Comparison of ENCODE assay signal across 10 mouse cellular contexts in the genomic region with DNA sequence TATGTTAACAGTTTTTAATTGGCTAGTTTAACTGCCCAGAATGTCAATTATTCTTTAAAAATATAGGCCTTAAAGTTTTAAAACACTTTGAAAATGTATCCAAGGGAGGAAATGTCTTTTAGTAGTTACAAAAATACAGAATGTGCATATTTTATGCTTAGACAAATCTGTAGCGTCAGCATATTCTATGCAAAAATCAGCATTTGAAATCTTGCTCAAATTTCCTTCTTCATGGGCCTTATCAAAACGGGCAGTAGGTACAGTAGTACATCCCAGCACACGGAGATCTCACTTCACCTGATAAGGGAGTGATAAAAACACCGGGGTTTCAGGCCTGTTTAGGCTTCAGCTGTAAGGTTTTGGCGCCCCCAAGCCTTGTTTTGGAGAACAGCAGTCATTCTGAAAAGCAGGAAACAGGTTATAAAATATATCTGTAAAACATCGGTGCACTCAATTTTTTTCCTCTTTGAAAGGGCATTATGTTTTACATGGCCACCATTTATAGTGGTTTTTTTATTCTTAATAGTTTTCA.
DNase-seq lines count a peak whose midpoint lies in the region; ATAC-seq lines count a peak whose summit lies in the region.
"Had no signal": no experiment of that assay in that cellular context is flagged by ENCODE, and none has a peak within 500 bp of the region (broad histone marks: within the 10 kb centered on the region; RNA-seq: fewer than 3 reads in every experiment).

No protein-coding gene starts in this region.

- H3K9ac ChIP-seq in midbrain, embryonic 11.5 days (ENCODE audit: low read length): no peak overlapping the region
- H3K9ac ChIP-seq: embryonic facial prominence, embryonic 13.5 days; limb, embryonic 13.5 days had no signal

- no peak overlapping the region for H3K4me3 ChIP-seq in midbrain, embryonic 11.5 days (ENCODE audit: low read depth, low read length)
- H3K4me3 ChIP-seq: embryonic facial prominence, embryonic 13.5 days; limb, embryonic 13.5 days had no signal

- H3K36me3 ChIP-seq in midbrain, embryonic 11.5 days (ENCODE audit: control insufficient read depth, insufficient read depth, low read length): no peaks in the 10 kb centered on the region
- H3K36me3 ChIP-seq: embryonic facial prominence, embryonic 13.5 days; limb, embryonic 13.5 days had no signal

- H3K27me3 ChIP-seq in midbrain, embryonic 11.5 days (ENCODE audit: control insufficient read depth, insufficient read depth, low read length): no peaks in the 10 kb centered on the region
- H3K27me3 ChIP-seq: embryonic facial prominence, embryonic 13.5 days; limb, embryonic 13.5 days had no signal

- no peak overlapping the region for H3K27ac ChIP-seq in midbrain, embryonic 11.5 days (ENCODE audit: low read depth, low read length)
- H3K27ac ChIP-seq: embryonic facial prominence, embryonic 13.5 days; limb, embryonic 13.5 days had no signal

- H3K4me2 ChIP-seq in midbrain, embryonic 11.5 days: no peak overlapping the region
- H3K4me2 ChIP-seq: embryonic facial prominence, embryonic 13.5 days; limb, embryonic 13.5 days had no signal

- peak; percentile 62; the same call in 1 of the 2 replicates for ATAC-seq in midbrain, embryonic 11.5 days (ENCODE audit: low FRiP score)

- H3K4me1 ChIP-seq in midbrain, embryonic 11.5 days (ENCODE audit: control insufficient read depth, insufficient read depth, low read length): no peaks in the 10 kb centered on the region
- H3K4me1 ChIP-seq: embryonic facial prominence, embryonic 13.5 days; limb, embryonic 13.5 days had no signal

- H3K9me3 ChIP-seq in midbrain, embryonic 11.5 days (ENCODE audit: control insufficient read depth, low read length): no peaks in the 10 kb centered on the region
- H3K9me3 ChIP-seq: embryonic facial prominence, embryonic 13.5 days; limb, embryonic 13.5 days had no signal

- 44% methylated on average over 6 of the region's 6 CpGs for WGBS in midbrain, embryonic 11.5 days

- peak; percentile 4 for DNase-seq in kidney, adult 9 months
- no peak for DNase-seq in kidney, adult 11 months
- DNase-seq in R1 (ENCODE audit: low read depth, low spot score): peak; percentile 9
- DNase-seq in cerebellum, postnatal 4 days (ENCODE audit: low spot score in 2 of 2): peak; percentile 37 to 46
- DNase-seq in layer of hippocampus, adult 8-10 months (ENCODE audit: low spot score in 2 of 2): peak; percentile 11 to 28
- DNase-seq in midbrain, embryonic 11.5 days (ENCODE audit: low spot score, missing footprints): peak; percentile 89
- no peak for DNase-seq in urinary bladder, postnatal 36 days (ENCODE audit: low spot score in 2 of 2)
- no peak for DNase-seq in urinary bladder, postnatal 4 days (ENCODE audit: low spot score in 2 of 2)

Comparison
In these comparisons a context has a peak if more than half of its experiments do, and no peak if none do; other contexts are left out.
1. DNase-seq: peak in kidney, adult 9 months (single experiment), R1 (single experiment), cerebellum, postnatal 4 days (2 of 2), layer of hippocampus, adult 8-10 months (2 of 2) and midbrain, embryonic 11.5 days (single experiment); none in kidney, adult 11 months (single experiment), urinary bladder, postnatal 36 days (0 of 2) and urinary bladder, postnatal 4 days (0 of 2).